In genomic region chr7:126443997-126444396, GRCm38 (mm10) we compare ENCODE assay signal across 20 mouse cellular contexts. TPM values are rescaled to one million over a fixed set of nuclear protein-coding genes. Genes with fewer than 3 reads are reported as not detected.
"Had no signal": no experiment of that assay in that cellular context is flagged by ENCODE, and none has a peak within 500 bp of the region (broad histone marks: within the 10 kb centered on the region; RNA-seq: fewer than 3 reads in every experiment).

No protein-coding gene starts in this region.

- H3K27me3 ChIP-seq: lung, embryonic 15.5 days; megakaryocyte, embryonic 14.5 days; midbrain, embryonic 13.5 days; midbrain, embryonic 15.5 days; neural tube, embryonic 12.5 days had no signal

- H3K9ac ChIP-seq: liver, postnatal 0 days; lung, embryonic 15.5 days; midbrain, embryonic 13.5 days; midbrain, embryonic 15.5 days; neural tube, embryonic 12.5 days had no signal

- DNase-seq: liver, postnatal 0 days; lung, adult 2 months; lung, postnatal 14 days; lung, postnatal 36 days; right cerebral cortex, postnatal 14 days; spleen, adult 18-20 months; thymus, adult 18-20 months; thymus, postnatal 14 days; thymus, postnatal 36 days had no signal

- H3K4me3 ChIP-seq: lung, embryonic 15.5 days; megakaryocyte, embryonic 14.5 days; midbrain, embryonic 13.5 days; midbrain, embryonic 15.5 days; neural tube, embryonic 12.5 days had no signal

- H3K27ac ChIP-seq: lung, embryonic 15.5 days; macrophage; midbrain, embryonic 13.5 days; midbrain, embryonic 15.5 days; neural tube, embryonic 12.5 days had no signal

- H3K4me1 ChIP-seq: lung, embryonic 15.5 days; midbrain, embryonic 13.5 days; midbrain, embryonic 15.5 days; neural tube, embryonic 12.5 days had no signal

RNA-seq across cellular contexts. Expression of gene Atp2a1, which starts 18.9 kb away (rescaled TPM):
- total RNA-seq: megakaryocyte progenitor cell, adult 5-6 weeks had no signal
- polyA plus RNA-seq: macrophage; stomach, embryonic 14.5 days had no signal

RNA-seq across cellular contexts. Expression of gene Cd19, which starts 29.3 kb away (rescaled TPM):
- total RNA-seq: megakaryocyte progenitor cell, adult 5-6 weeks; midbrain, postnatal 0 days had no signal
- polyA plus RNA-seq: lung, embryonic 15.5 days; midbrain, embryonic 11.5 days; midbrain, embryonic 13.5 days; midbrain, embryonic 15.5 days; neural tube, embryonic 12.5 days; neural tube, embryonic 14.5 days; stomach, embryonic 14.5 days had no signal
